Mouse (Mus musculus): Measurements from ENCODE around the gene Zfp738. TPM values are rescaled to one million over a fixed set of nuclear protein-coding genes. Genes with fewer than 3 reads are reported as not detected.
"Not testable (repeated sequence)": the region's sequence is repeated elsewhere in the genome, so short reads cannot be mapped to it uniquely, and the experiment has no call there.

The Zfp738 gene
- 16.7 and 17.4 TPM in 2 replicates for polyA plus RNA-seq (2016; fragmentation: Nextera tagmentation; extraction: Ambion mirVana)

DNA sequence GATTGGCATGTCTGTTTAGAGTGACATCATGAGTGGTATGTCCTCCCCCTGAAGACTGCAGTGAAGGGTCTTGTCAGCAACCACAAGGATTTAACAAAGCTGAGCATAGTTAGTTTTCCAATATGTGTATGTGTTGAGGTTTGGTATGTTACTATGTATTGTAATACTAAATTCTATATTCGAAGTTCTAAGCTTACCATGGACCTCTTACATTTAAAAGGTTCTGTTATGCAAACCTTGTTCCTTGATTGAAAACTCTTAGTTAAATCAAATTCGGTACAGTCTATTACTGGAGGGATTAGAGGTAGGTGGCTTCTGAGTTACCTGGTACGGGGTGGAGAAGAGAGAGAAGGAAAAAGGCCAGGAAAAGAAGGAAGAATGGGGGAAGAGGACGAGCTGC lies at the start of gene Zfp738:
Zfp738 (minus strand) TSS at position 101 of the 400 bp plus-strand sequence.
- H3K9me3 ChIP-seq: no peaks in the 10 kb centered on the region
- no peak within 1 kb of the TSS for H3K4me2 ChIP-seq (replicated peaks)
- 83% methylated on average over 4 of the region's 4 CpGs for WGBS
- no peak within 1 kb of the TSS for H3K27ac ChIP-seq (replicated peaks)
- no peaks in the 10 kb centered on the region for H3K27me3 ChIP-seq
- no peak for ATAC-seq (ENCODE audit: low FRiP score, low read depth)
- H3K4me1 ChIP-seq: 0 out of 2 replicates have a peak, but pooled peaks cover 3% of the 10 kb centered on the region
- no peaks in the 10 kb centered on the region for H3K36me3 ChIP-seq
- no peak within 1 kb of the TSS for H3K9ac ChIP-seq (replicated peaks)
- no peak within 1 kb of the TSS for H3K4me3 ChIP-seq

DNA sequence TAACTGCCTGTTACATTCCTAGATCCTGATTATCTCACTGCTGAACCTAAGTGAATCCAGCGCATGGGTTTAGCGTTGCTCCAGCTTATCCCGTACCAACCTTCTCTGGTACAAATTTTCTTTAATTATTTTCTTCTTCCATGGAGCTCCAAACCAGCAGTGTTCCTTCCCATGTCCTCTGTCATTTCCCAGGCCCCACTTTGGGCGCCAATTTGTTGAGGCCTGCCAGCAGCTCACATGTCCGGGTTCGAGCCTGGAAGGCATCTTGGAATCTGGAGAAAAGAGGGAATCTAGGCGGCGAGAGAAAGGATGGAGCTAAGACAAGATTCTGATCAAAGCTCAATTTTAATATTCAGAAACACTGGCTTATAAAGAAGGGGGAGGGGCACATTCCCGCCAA lies 47.5 kb upstream of the Zfp738 start:
- H3K9ac ChIP-seq (replicated peaks); H3K4me2 ChIP-seq (replicated peaks); H3K36me3 ChIP-seq; H3K4me3 ChIP-seq; ATAC-seq (ENCODE audit: low FRiP score, low read depth); H3K4me1 ChIP-seq; H3K27me3 ChIP-seq; H3K27ac ChIP-seq (replicated peaks); H3K9me3 ChIP-seq: not testable (repeated sequence)
- 95% methylated on average over 9 of the region's 9 CpGs for WGBS

- not testable (repeated sequence) for H3K27ac ChIP-seq (replicated peaks); H3K4me1 ChIP-seq; H3K27me3 ChIP-seq; H3K36me3 ChIP-seq; H3K9me3 ChIP-seq
- H3K4me2 ChIP-seq (replicated peaks): peak overlapping the region; percentile 69
- 0 out of 2 replicates have a peak, but pooled peaks have one; percentile 43 for ATAC-seq (ENCODE audit: low FRiP score, low read depth)
- H3K9ac ChIP-seq (replicated peaks): peak overlapping the region; percentile 74
- 52% methylated on average over 4 of the region's 4 CpGs for WGBS
- peak overlapping the region; percentile 63 for H3K4me3 ChIP-seq
These were observed 42.6 kb upstream of the Zfp738 start for GRCm38 (mm10) chr13:67729441-67729840.

DNA sequence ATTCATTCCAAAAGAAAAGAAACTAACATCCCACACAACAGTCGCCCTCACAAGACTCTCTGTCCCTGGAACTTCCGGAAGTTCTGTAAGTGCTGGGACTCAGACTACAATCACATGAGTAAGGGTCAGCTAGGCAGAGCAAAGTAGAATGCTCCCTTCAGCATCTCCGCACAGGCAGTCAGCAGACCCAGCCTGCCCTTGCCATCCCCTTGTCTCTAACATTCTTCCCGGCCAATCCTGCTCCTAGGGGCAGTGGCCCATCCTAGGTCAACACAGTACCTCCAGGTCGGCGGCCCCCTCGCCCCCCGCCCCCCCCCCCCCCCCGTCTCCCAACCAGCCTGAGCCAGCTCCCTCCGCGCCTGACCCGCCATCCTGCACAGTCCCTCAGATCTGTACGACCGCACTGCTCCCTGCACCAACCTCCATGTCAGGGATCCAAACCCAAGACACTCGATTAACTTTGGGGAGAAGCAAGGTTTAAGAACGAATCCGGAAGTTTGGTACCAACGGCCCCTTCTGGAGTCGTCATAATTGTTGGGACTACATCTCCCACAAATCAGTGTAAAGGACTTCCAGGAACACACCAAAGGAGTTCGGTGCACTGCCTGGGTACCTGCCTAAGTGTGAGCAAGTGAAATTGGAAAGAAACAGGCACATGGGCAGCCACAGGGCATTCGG lies 41.9 kb upstream of the Zfp738 start, which contains the start of gene Zfp65:
Zfp65 (minus strand) TSS at position 533 of the 678 bp plus-strand sequence.
- Histone ChIP-seq H3K4me1 (0 out of 2 replicates have a peak, but pooled peaks cover 8% of the 10 kb centered on the region), H3K36me3 (no peaks in the 10 kb centered on the region), H3K9me3 (no peaks in the 10 kb centered on the region; the same call in 1 of the 2 replicates), H3K27me3 (no peaks in the 10 kb centered on the region), H3K27ac (replicated peaks) (0 out of 2 replicates have a peak within 1 kb of the TSS, but pooled peaks have one; percentile 10), H3K9ac (replicated peaks) (peak within 1 kb of the TSS; percentile 74), H3K4me3 (peak within 1 kb of the TSS; percentile 63), H3K4me2 (replicated peaks) (peak within 1 kb of the TSS; percentile 69)
- WGBS: 4% methylated on average over 14 of the region's 21 CpGs
- ATAC-seq (ENCODE audit: low FRiP score, low read depth): peak; percentile 64

- H3K27ac ChIP-seq (replicated peaks): no peak overlapping the region
- peak overlapping the region; percentile 69 for H3K4me2 ChIP-seq (replicated peaks)
- H3K9ac ChIP-seq (replicated peaks): no peak overlapping the region
- no peaks in the 10 kb centered on the region for H3K27me3 ChIP-seq
- H3K4me3 ChIP-seq: peak overlapping the region; percentile 63
- 92% methylated on average over 1 of the region's 1 CpGs for WGBS
- H3K9me3 ChIP-seq: no peaks in the 10 kb centered on the region; the same call in 1 of the 2 replicates
- peaks cover 11% of the 10 kb centered on the region for H3K4me1 ChIP-seq
- H3K36me3 ChIP-seq: no peaks in the 10 kb centered on the region
- ATAC-seq (ENCODE audit: low FRiP score, low read depth): no peak
These were observed 41.2 kb upstream of the Zfp738 start for GRCm38 (mm10) chr13:67728106-67728505.

DNA sequence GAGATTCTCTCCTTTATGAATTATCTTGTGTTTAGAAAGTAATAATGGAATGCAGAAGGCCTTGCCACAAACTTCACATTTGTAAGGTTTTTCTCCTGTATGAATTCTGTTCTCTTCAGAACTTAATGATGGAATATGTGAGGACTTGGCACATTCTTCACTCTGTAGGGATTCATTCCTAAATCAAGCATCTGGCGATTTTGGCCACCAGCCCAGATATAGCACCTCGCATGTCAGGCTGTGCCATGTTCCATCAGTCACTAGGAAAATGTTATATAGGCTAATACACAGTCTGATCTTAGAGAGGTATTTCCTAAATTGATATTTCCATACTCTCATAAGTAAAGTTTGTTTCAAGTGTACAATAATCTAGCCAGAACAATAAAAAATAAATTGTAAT lies 38.5 kb upstream of the Zfp738 start:
- 79% methylated on average over 2 of the region's 2 CpGs for WGBS
- not testable (repeated sequence) for H3K9me3 ChIP-seq; H3K9ac ChIP-seq (replicated peaks); H3K36me3 ChIP-seq; H3K4me2 ChIP-seq (replicated peaks); ATAC-seq (ENCODE audit: low FRiP score, low read depth); H3K4me3 ChIP-seq; H3K27ac ChIP-seq (replicated peaks); H3K27me3 ChIP-seq
- H3K4me1 ChIP-seq: peaks cover 14% of the 10 kb centered on the region

DNA sequence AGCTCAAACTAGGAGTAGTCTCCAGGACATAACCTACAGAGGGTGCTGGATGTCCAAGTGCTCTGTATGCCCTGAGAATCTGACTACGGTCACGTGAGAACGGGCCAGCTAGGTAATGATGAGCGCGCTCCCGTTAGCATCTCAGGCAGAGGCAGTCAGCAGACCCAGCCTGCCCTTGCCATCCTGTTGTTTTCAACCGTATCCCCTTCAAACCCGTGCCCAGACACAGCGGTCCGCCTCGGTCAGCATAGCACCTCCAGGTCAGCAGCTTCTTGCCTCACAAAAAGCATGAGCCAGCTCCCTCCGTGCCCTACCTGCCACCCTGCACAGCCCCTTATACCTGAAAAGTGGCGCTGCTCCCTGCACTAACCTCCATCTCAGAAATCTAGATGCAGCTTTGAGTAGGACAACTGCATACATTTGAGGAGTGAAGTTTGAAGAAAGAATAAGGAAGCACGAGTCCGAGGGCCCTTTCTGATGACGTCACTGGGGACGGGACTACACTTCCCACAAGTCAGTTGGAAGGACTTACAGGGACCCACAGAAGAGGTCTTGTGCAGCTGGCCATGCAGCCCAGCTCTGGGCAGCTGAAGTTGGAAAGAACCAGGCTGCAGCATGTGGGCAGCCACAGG lies 37.1 kb upstream of the Zfp738 start:
- peak; percentile 96 for ATAC-seq (ENCODE audit: low FRiP score, low read depth)
- peaks cover 7% of the 10 kb centered on the region for H3K4me1 ChIP-seq
- H3K9ac ChIP-seq (replicated peaks): peak overlapping the region; percentile 78
- no peaks in the 10 kb centered on the region for H3K9me3 ChIP-seq
- H3K27ac ChIP-seq (replicated peaks): 0 out of 2 replicates have a peak overlapping the region, but pooled peaks have one; percentile 32
- peak overlapping the region; percentile 64 for H3K4me2 ChIP-seq (replicated peaks)
- no peaks in the 10 kb centered on the region for H3K36me3 ChIP-seq
- no peaks in the 10 kb centered on the region for H3K27me3 ChIP-seq
- 0% methylated on average over 17 of the region's 17 CpGs for WGBS
- H3K4me3 ChIP-seq: peak overlapping the region; percentile 83

- 0 out of 2 replicates have a peak overlapping the region, but pooled peaks have one; percentile 75 for H3K9ac ChIP-seq (replicated peaks)
These were observed 3.0 kb downstream of the Zfp738 start for GRCm38 (mm10) chr13:67683841-67684240.

GRCm38 (mm10) chr13:67682959-67683735 lies 3.7 kb downstream of the Zfp738 start:
- not testable (repeated sequence) for H3K27ac ChIP-seq (replicated peaks); H3K36me3 ChIP-seq; H3K27me3 ChIP-seq; H3K9me3 ChIP-seq; H3K4me1 ChIP-seq
- peak overlapping the region; percentile 75 for H3K9ac ChIP-seq (replicated peaks)
- H3K4me2 ChIP-seq (replicated peaks): peak overlapping the region; percentile 77
- 15% methylated on average over 16 of the region's 16 CpGs for WGBS
- ATAC-seq (ENCODE audit: low FRiP score, low read depth): peak; percentile 100
- peak overlapping the region; percentile 76 for H3K4me3 ChIP-seq

More at GRCm38 (mm10) chr13:67683841-67684240, 3.0 kb downstream of the Zfp738 start:
- not testable (repeated sequence) for H3K27ac ChIP-seq (replicated peaks); H3K9me3 ChIP-seq; H3K4me1 ChIP-seq; H3K27me3 ChIP-seq; H3K36me3 ChIP-seq
- peak; percentile 45; the same call in 1 of the 2 replicates for ATAC-seq (ENCODE audit: low FRiP score, low read depth)
- Histone ChIP-seq H3K4me3 (peak overlapping the region; percentile 76), H3K4me2 (replicated peaks) (peak overlapping the region; percentile 77)
- WGBS: 78% methylated on average over 2 of the region's 2 CpGs

DNA sequence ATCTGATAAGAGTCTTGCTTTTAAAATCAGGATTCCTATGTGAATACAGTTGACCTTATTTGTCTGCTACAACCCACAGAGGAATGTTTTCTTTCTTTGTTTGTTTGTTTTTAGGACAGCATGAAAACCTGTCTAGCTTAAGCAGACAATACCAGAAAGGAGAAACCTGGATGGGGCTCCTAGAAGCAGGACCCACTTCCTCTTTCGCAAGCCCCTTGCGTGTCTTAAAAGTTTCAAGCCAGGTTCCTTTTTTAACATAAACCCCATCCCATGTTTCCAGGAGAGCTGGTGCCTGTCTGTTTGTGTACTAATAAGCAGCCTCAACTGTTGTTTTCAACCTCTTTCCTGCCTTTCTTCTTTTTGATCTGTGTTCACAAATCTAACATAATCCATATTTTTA lies 12.0 kb downstream of the Zfp738 start:
- H3K4me3 ChIP-seq: no peak overlapping the region
- H3K9me3 ChIP-seq: no peaks in the 10 kb centered on the region
- H3K27ac ChIP-seq (replicated peaks): no peak overlapping the region
- H3K27me3 ChIP-seq: no peaks in the 10 kb centered on the region
- no peak for ATAC-seq (ENCODE audit: low FRiP score, low read depth)
- WGBS: 95% methylated on average over 2 of the region's 2 CpGs
- no peak overlapping the region for H3K9ac ChIP-seq (replicated peaks)
- no peak overlapping the region for H3K4me2 ChIP-seq (replicated peaks)
- H3K4me1 ChIP-seq: no peaks in the 10 kb centered on the region
- H3K36me3 ChIP-seq: peaks cover 6% of the 10 kb centered on the region

GRCm38 (mm10) chr13:67652496-67652895 lies 34.4 kb downstream of the Zfp738 start:
- no peaks in the 10 kb centered on the region for H3K4me1 ChIP-seq
- H3K9ac ChIP-seq (replicated peaks): no peak overlapping the region
- no peaks in the 10 kb centered on the region for H3K36me3 ChIP-seq
- no peak overlapping the region for H3K27ac ChIP-seq (replicated peaks)
- no peaks in the 10 kb centered on the region for H3K9me3 ChIP-seq
- no peak overlapping the region for H3K4me3 ChIP-seq
- H3K27me3 ChIP-seq: no peaks in the 10 kb centered on the region
- 38% methylated on average over 3 of the region's 3 CpGs for WGBS
- no peak for ATAC-seq (ENCODE audit: low FRiP score, low read depth)
- H3K4me2 ChIP-seq (replicated peaks): no peak overlapping the region

Measured in midbrain, embryonic 12.5 days (tissue).